In genomic region chr1:151167297-151168047, GRCm38 (mm10) we compare ENCODE assay signal across 10 mouse cellular contexts. TPM values are rescaled to one million over a fixed set of nuclear protein-coding genes. Genes with fewer than 3 reads are reported as not detected.
DNase-seq lines count a peak whose midpoint lies in the region; ATAC-seq and TF ChIP-seq lines count a peak whose summit lies in the region.
"Had no signal": no experiment of that assay in that cellular context is flagged by ENCODE, and none has a peak within 500 bp of the region (broad histone marks: within the 10 kb centered on the region; RNA-seq: fewer than 3 reads in every experiment).

No protein-coding gene starts in this region.

- peak; percentile 10 for DNase-seq in lung, postnatal 0 days (ENCODE audit: low spot score)
- no peak for DNase-seq in lung, postnatal 25 days (ENCODE audit: low spot score)
- no peak for DNase-seq in hindbrain, embryonic 14.5 days (ENCODE audit: low spot score)
- DNase-seq in thymus, postnatal 25 days: peak; percentile 4
- no peak for DNase-seq in adrenal gland, postnatal 4 days (ENCODE audit: low spot score in 2 of 2)
- DNase-seq in gastrocnemius, adult 2 months: no peak
- DNase-seq: lung, embryonic 14.5 days had no signal

- no peaks in the 10 kb centered on the region; the same call in 1 of the 2 replicates for H3K4me1 ChIP-seq in lung, postnatal 0 days (ENCODE audit: insufficient read depth, low read depth, low read length)
- H3K4me1 ChIP-seq in hindbrain, embryonic 14.5 days (replicated peaks; ENCODE audit: control insufficient read depth, insufficient read depth, low read length): no peaks in the 10 kb centered on the region
- peaks cover 34% of the 10 kb centered on the region for H3K4me1 ChIP-seq in liver, embryonic 15.5 days (replicated peaks)

- 29% methylated on average over 12 of the region's 12 CpGs for WGBS in lung, postnatal 0 days
- 9% methylated on average over 12 of the region's 12 CpGs for WGBS in hindbrain, embryonic 14.5 days
- 39% methylated on average over 12 of the region's 12 CpGs for WGBS in liver, embryonic 15.5 days (ENCODE audit: insufficient replicate concordance)

- no peak overlapping the region for H3K4me2 ChIP-seq in lung, postnatal 0 days (replicated peaks; ENCODE audit: low read depth, low read length)
- no peak overlapping the region for H3K4me2 ChIP-seq in hindbrain, embryonic 14.5 days (replicated peaks)
- H3K4me2 ChIP-seq in liver, embryonic 15.5 days: peak overlapping the region; percentile 34
- H3K4me2 ChIP-seq: lung, embryonic 14.5 days had no signal

- H3K36me3 ChIP-seq in lung, postnatal 0 days (ENCODE audit: insufficient read depth, low read length): no peaks in the 10 kb centered on the region
- no peaks in the 10 kb centered on the region for H3K36me3 ChIP-seq in hindbrain, embryonic 14.5 days (replicated peaks; ENCODE audit: control insufficient read depth, insufficient read depth)
- H3K36me3 ChIP-seq in liver, embryonic 15.5 days (replicated peaks): no peaks in the 10 kb centered on the region

- intact Hi-C loops in gastrocnemius, adult 2 months (cut with DNase I): loop anchor here (10.0 kb wide), 1 partner anchor 83 kb away; no protein-coding TSS in a partner anchor

- H3K9ac ChIP-seq in lung, postnatal 0 days (replicated peaks; ENCODE audit: low read depth): no peak overlapping the region
- H3K9ac ChIP-seq in hindbrain, embryonic 14.5 days: no peak overlapping the region
- H3K9ac ChIP-seq in liver, embryonic 15.5 days: no peak overlapping the region; the same call in 1 of the 2 replicates
- H3K9ac ChIP-seq: lung, embryonic 14.5 days had no signal

- H3K27ac ChIP-seq in lung, postnatal 0 days (ENCODE audit: low read length): no peak overlapping the region
- no peak overlapping the region for H3K27ac ChIP-seq in hindbrain, embryonic 14.5 days
- peak overlapping the region; percentile 71 for H3K27ac ChIP-seq in liver, embryonic 15.5 days (replicated peaks)
- no peak overlapping the region for H3K27ac ChIP-seq in gastrocnemius, adult 2 months

- TF ChIP-seq CTCF in lung, postnatal 0 days (IDR thresholded peaks at IDR 0.05): no peak
- TF ChIP-seq CTCF in gastrocnemius, adult 2 months (IDR thresholded peaks at IDR 0.05): no peak

- H3K9me3 ChIP-seq in lung, postnatal 0 days (ENCODE audit: low read length): no peaks in the 10 kb centered on the region
- H3K9me3 ChIP-seq in hindbrain, embryonic 14.5 days (ENCODE audit: control insufficient read depth, low read length): no peaks in the 10 kb centered on the region
- H3K9me3 ChIP-seq in liver, embryonic 15.5 days (replicated peaks): no peaks in the 10 kb centered on the region

- no peak for TF ChIP-seq EP300 in lung, postnatal 0 days (IDR thresholded peaks at IDR 0.05)

- no peaks in the 10 kb centered on the region for H3K27me3 ChIP-seq in lung, postnatal 0 days (replicated peaks; ENCODE audit: insufficient read depth, low read length)
- H3K27me3 ChIP-seq in hindbrain, embryonic 14.5 days (ENCODE audit: control insufficient read depth, insufficient read depth, low read length): no peaks in the 10 kb centered on the region
- H3K27me3 ChIP-seq in liver, embryonic 15.5 days: no peaks in the 10 kb centered on the region

- no peak overlapping the region for H3K4me3 ChIP-seq in lung, postnatal 0 days (ENCODE audit: low read depth, low read length)
- no peak overlapping the region for H3K4me3 ChIP-seq in hindbrain, embryonic 14.5 days (replicated peaks; ENCODE audit: low read length)
- no peak overlapping the region for H3K4me3 ChIP-seq in liver, embryonic 15.5 days (replicated peaks)
- H3K4me3 ChIP-seq in gastrocnemius, adult 2 months: no peak overlapping the region

- no peak for ATAC-seq in lung, postnatal 0 days
- peak; percentile 54 for ATAC-seq in hindbrain, embryonic 14.5 days (ENCODE audit: low FRiP score)
- ATAC-seq in liver, embryonic 15.5 days (ENCODE audit: insufficient read depth): peak; percentile 60
- ATAC-seq in monocyte, adult 5-6 weeks (replicated peaks; ENCODE audit: insufficient number of reproducible peaks, low FRiP score, low TSS enrichment, poor library complexity, severe bottlenecking): no peak

RNA-seq across cellular contexts. Expression of gene Gm47985, which starts 14.9 kb away (rescaled TPM):
- 0.14 and 0.68 TPM in 2 replicates for polyA plus RNA-seq in lung, postnatal 0 days (2015; fragmentation: Nextera tagmentation; extraction: Ambion mirVana)
- polyA plus RNA-seq in hindbrain, embryonic 14.5 days (2014; fragmentation: Nextera tagmentation; extraction: Ambion mirVana): 0.19 TPM in 1 of 2 replicates, not detected in the other
- 1.9 and 2.2 TPM in 2 replicates for polyA plus RNA-seq in liver, embryonic 15.5 days (2015; fragmentation: Nextera tagmentation; extraction: Ambion mirVana)
- total RNA-seq in adrenal gland, postnatal 4 days (2021): not detected
- not detected for total RNA-seq in gastrocnemius, adult 2 months (2021)
- total RNA-seq in monocyte, adult 5-6 weeks (2017): not detected in 3 replicates
- polyA plus RNA-seq: lung, embryonic 14.5 days; stomach, embryonic 14.5 days had no signal

RNA-seq across cellular contexts. Expression of gene Gm8947, which starts 24.7 kb away (rescaled TPM):
- not detected in 2 replicates for polyA plus RNA-seq in lung, postnatal 0 days (2015; fragmentation: Nextera tagmentation; extraction: Ambion mirVana)
- polyA plus RNA-seq in hindbrain, embryonic 14.5 days (2014; fragmentation: Nextera tagmentation; extraction: Ambion mirVana): not detected in 2 replicates
- 1.2 and 1.3 TPM in 2 replicates for polyA plus RNA-seq in liver, embryonic 15.5 days (2015; fragmentation: Nextera tagmentation; extraction: Ambion mirVana)
- under 1 TPM in 1 of 2 experiments, not detected in 1; 0.17 TPM for total RNA-seq in adrenal gland, postnatal 4 days (2021)
- under 1 TPM in 1 of 2 experiments, not detected in 1; 0.28 TPM for total RNA-seq in gastrocnemius, adult 2 months (2021)
- total RNA-seq in monocyte, adult 5-6 weeks (2017): 0.85 TPM in 1 of 3 replicates, not detected in the others
- polyA plus RNA-seq: stomach, embryonic 14.5 days had no signal

RNA-seq across cellular contexts. Expression of gene Gm47995, which starts 30.8 kb away (rescaled TPM):
- 0.13 TPM in 1 of 2 replicates, not detected in the other for polyA plus RNA-seq in lung, postnatal 0 days (2015; fragmentation: Nextera tagmentation; extraction: Ambion mirVana)
- polyA plus RNA-seq in hindbrain, embryonic 14.5 days (2014; fragmentation: Nextera tagmentation; extraction: Ambion mirVana): not detected in 2 replicates
- 0.74 and 0.82 TPM in 2 replicates for polyA plus RNA-seq in liver, embryonic 15.5 days (2015; fragmentation: Nextera tagmentation; extraction: Ambion mirVana)
- not detected for total RNA-seq in adrenal gland, postnatal 4 days (2021)
- not detected for total RNA-seq in gastrocnemius, adult 2 months (2021)
- 0.68 TPM in 1 of 3 replicates, not detected in the others for total RNA-seq in monocyte, adult 5-6 weeks (2017)
- polyA plus RNA-seq: lung, embryonic 14.5 days; stomach, embryonic 14.5 days had no signal

RNA-seq across cellular contexts. Expression of gene 3110040M04Rik, which starts 36.4 kb away (rescaled TPM):
- 0.15 TPM in 1 of 2 replicates, not detected in the other for polyA plus RNA-seq in lung, postnatal 0 days (2015; fragmentation: Nextera tagmentation; extraction: Ambion mirVana)
- not detected in 2 replicates for polyA plus RNA-seq in hindbrain, embryonic 14.5 days (2014; fragmentation: Nextera tagmentation; extraction: Ambion mirVana)
- polyA plus RNA-seq in liver, embryonic 15.5 days (2015; fragmentation: Nextera tagmentation; extraction: Ambion mirVana): 0.39 and 1.0 TPM in 2 replicates
- total RNA-seq in adrenal gland, postnatal 4 days (2021): not detected
- total RNA-seq in gastrocnemius, adult 2 months (2021): under 1 TPM; 0.43 to 0.59 TPM
- total RNA-seq in monocyte, adult 5-6 weeks (2017): not detected in 3 replicates
- polyA plus RNA-seq: lung, embryonic 14.5 days; stomach, embryonic 14.5 days had no signal

RNA-seq across cellular contexts. Expression of gene Gm47996, which starts 42.5 kb away (rescaled TPM):
- polyA plus RNA-seq in lung, postnatal 0 days (2015; fragmentation: Nextera tagmentation; extraction: Ambion mirVana): not detected in 2 replicates
- polyA plus RNA-seq in hindbrain, embryonic 14.5 days (2014; fragmentation: Nextera tagmentation; extraction: Ambion mirVana): 0.30 TPM in 1 of 2 replicates, not detected in the other
- polyA plus RNA-seq in liver, embryonic 15.5 days (2015; fragmentation: Nextera tagmentation; extraction: Ambion mirVana): 0.18 and 0.31 TPM in 2 replicates
- total RNA-seq in adrenal gland, postnatal 4 days (2021): not detected
- under 1 TPM in 1 of 2 experiments, not detected in 1; 0.28 TPM for total RNA-seq in gastrocnemius, adult 2 months (2021)
- not detected in 3 replicates for total RNA-seq in monocyte, adult 5-6 weeks (2017)
- polyA plus RNA-seq: lung, embryonic 14.5 days; stomach, embryonic 14.5 days had no signal

Comparison
In these comparisons a context has a peak if more than half of its experiments do, and no peak if none do; other contexts are left out.
1. DNase-seq: peak in lung, postnatal 0 days (single experiment) and thymus, postnatal 25 days (single experiment); none in lung, postnatal 25 days (single experiment), hindbrain, embryonic 14.5 days (single experiment), adrenal gland, postnatal 4 days (0 of 2) and gastrocnemius, adult 2 months (single experiment).
2. ATAC-seq: peak in hindbrain, embryonic 14.5 days (single experiment) and liver, embryonic 15.5 days (single experiment); none in lung, postnatal 0 days (single experiment) and monocyte, adult 5-6 weeks (single experiment).